Mouse (Mus musculus) forebrain, embryonic 11.5 days (tissue): ENCODE data around the gene Armc6. TPM values are rescaled to one million over a fixed set of nuclear protein-coding genes. Genes with fewer than 3 reads are reported as not detected.

Source experiments
- ATAC-seq: fragments of 200-750 bp; cut with Nextera tagmentation; replicated peaks from 2 replicates; pipeline ENCODE4 v1.8.0; 2017; ENCODE audit warnings: moderate TSS enrichment; ENCODE audit not compliant: low FRiP score
- DNase-seq: peaks from one replicate; pipeline ENCODE4 v3.0.0-alpha.2; 2017; ENCODE audit warnings: low spot score
- H3K27ac ChIP-seq: fragments of 300-500 bp; sonication (generic); 2 replicates; pipeline ENCODE4 v1.5.1; 2014; ENCODE audit warnings: low read depth, low read length
- H3K27me3 ChIP-seq: fragments of 300-500 bp; sonication (generic); 2 replicates; pipeline ENCODE4 v1.6.1; 2014; ENCODE audit warnings: mild to moderate bottlenecking, low read length, mixed read lengths; ENCODE audit not compliant: control insufficient read depth, insufficient read depth
- H3K36me3 ChIP-seq: fragments of 300-500 bp; sonication (generic); 2 replicates; pipeline ENCODE4 v1.6.1; 2014; ENCODE audit warnings: mild to moderate bottlenecking, low read length, moderate library complexity, mixed read lengths; ENCODE audit not compliant: control insufficient read depth, insufficient read depth
- H3K4me1 ChIP-seq: fragments of 300-500 bp; sonication (generic); replicated peaks from 2 replicates; pipeline ENCODE4 v1.6.1; 2014; ENCODE audit warnings: low read length, mixed read lengths; ENCODE audit not compliant: control insufficient read depth, insufficient read depth
- H3K4me2 ChIP-seq: fragments of 300-500 bp; sonication (generic); 2 replicates; pipeline ENCODE4 v1.6.1; 2014; ENCODE audit warnings: low read depth, mild to moderate bottlenecking, low read length, moderate library complexity, mixed read lengths; ENCODE audit not compliant: severe bottlenecking
- H3K4me3 ChIP-seq: fragments of 300-500 bp; sonication (generic); 2 replicates; pipeline ENCODE4 v1.5.1; 2014; ENCODE audit warnings: low read depth, low read length
- H3K9ac ChIP-seq: fragments of 300-500 bp; sonication (generic); 2 replicates; pipeline ENCODE4 v1.6.1; 2014; ENCODE audit warnings: low read length
- H3K9me3 ChIP-seq: fragments of 300-500 bp; sonication (generic); 2 replicates; pipeline ENCODE4 v1.6.1; 2016; ENCODE audit warnings: low read length, mixed read lengths; ENCODE audit not compliant: control insufficient read depth
- WGBS: fragments of 180-500 bp; shearing (Covaris S2); extraction: QIAGEN DNeasy Blood & Tissue Kit; methylation state at CpG from one replicate; pipeline ENCODE4 v1.1.7; 2014; 5-methylcytosine and 5-hydroxymethylcytosine counted together
- polyA plus RNA-seq: library from polyadenylated mRNA; unstranded; fragments of >200 nt; fragmentation: Nextera tagmentation; extraction: Ambion mirVana; gene quantifications from 2 replicates; pipeline ENCODE4 v1.2.1, GENCODE M21; 2014

Armc6 gene
- polyA plus RNA-seq, 1 experiment from 2014 or later, result 31.2 TPM

- Histone ChIP-seq H3K36me3 (peaks cover 14% of the 10 kb centered on the region), H3K27me3 (no peaks in the 10 kb centered on the region), H3K27ac (no peak overlapping the region), H3K9ac (no peak overlapping the region), H3K9me3 (no peaks in the 10 kb centered on the region), H3K4me3 (no peak overlapping the region), H3K4me2 (no peak overlapping the region), H3K4me1 (no peaks in the 10 kb centered on the region)
- DNase-seq, result no peak
- no peak for ATAC-seq
- 95% methylated on average over 6 of the region's 6 CpGs for WGBS
Measured at GRCm38 (mm10) chr8:70246622-70247021, 12.4 kb upstream of the Armc6 start.

- Histone ChIP-seq H3K9ac (no peak overlapping the region), H3K4me2 (no peak overlapping the region), H3K4me1 (peaks cover under 1% of the 10 kb centered on the region; the same call in 1 of the 2 replicates), H3K9me3 (no peaks in the 10 kb centered on the region), H3K36me3 (peaks cover 30% of the 10 kb centered on the region; the same call in 1 of the 2 replicates), H3K27ac (no peak overlapping the region), H3K27me3 (no peaks in the 10 kb centered on the region), H3K4me3 (no peak overlapping the region)
- DNase-seq, result no peak
- WGBS, result 92% methylated on average over 5 of the region's 5 CpGs
- no peak for ATAC-seq
Measured at GRCm38 (mm10) chr8:70240642-70241041, 6.4 kb upstream of the Armc6 start.

- peaks cover 10% of the 10 kb centered on the region for H3K4me1 ChIP-seq
- DNase-seq, result no peak
- no peak overlapping the region for H3K4me2 ChIP-seq
- no peaks in the 10 kb centered on the region for H3K27me3 ChIP-seq
- no peak overlapping the region for H3K4me3 ChIP-seq
- H3K36me3 ChIP-seq, result peaks cover 26% of the 10 kb centered on the region; the same call in 1 of the 2 replicates
- ATAC-seq, result no peak
- H3K9ac ChIP-seq, result no peak overlapping the region
- no peaks in the 10 kb centered on the region for H3K9me3 ChIP-seq
- WGBS, result 92% methylated on average over 2 of the region's 2 CpGs
- no peak overlapping the region for H3K27ac ChIP-seq
Measured at GRCm38 (mm10) chr8:70237842-70238241, 3.6 kb upstream of the Armc6 start.

GRCm38 (mm10) chr8:70234781-70235128 lies 489 bp upstream of the Armc6 start:
- H3K9me3 ChIP-seq, result no peaks in the 10 kb centered on the region
- peak overlapping the region; percentile 70 for H3K4me2 ChIP-seq
- H3K36me3 ChIP-seq, result peaks cover 12% of the 10 kb centered on the region; the same call in 1 of the 2 replicates

GRCm38 (mm10) chr8:70233606-70234005 lies 660 bp downstream of the Armc6 start:
- Histone ChIP-seq H3K4me3 (peak overlapping the region; percentile 67), H3K36me3 (peaks cover 11% of the 10 kb centered on the region; the same call in 1 of the 2 replicates)

More at GRCm38 (mm10) chr8:70234781-70235128, 489 bp upstream of the Armc6 start:
- no peak; the same call in 1 of the 2 replicates for ATAC-seq
- DNase-seq, result no peak
- Histone ChIP-seq H3K4me3 (peak overlapping the region; percentile 67), H3K27ac (peak overlapping the region; percentile 70), H3K4me1 (peaks cover 10% of the 10 kb centered on the region), H3K27me3 (no peaks in the 10 kb centered on the region), H3K9ac (peak overlapping the region; percentile 80)
- 1% methylated on average over 15 of the region's 15 CpGs for WGBS

GRCm38 (mm10) chr8:70230837-70231236 lies 3.4 kb downstream of the Armc6 start:
- Histone ChIP-seq H3K36me3 (no peaks in the 10 kb centered on the region; the same call in 1 of the 2 replicates), H3K27ac (no peak overlapping the region), H3K4me2 (no peak overlapping the region), H3K4me3 (no peak overlapping the region), H3K4me1 (peaks cover 10% of the 10 kb centered on the region), H3K27me3 (no peaks in the 10 kb centered on the region), H3K9me3 (no peaks in the 10 kb centered on the region), H3K9ac (no peak overlapping the region)
- DNase-seq, result no peak
- ATAC-seq, result no peak
- 91% methylated on average over 9 of the region's 9 CpGs for WGBS

More at GRCm38 (mm10) chr8:70233606-70234005, 660 bp downstream of the Armc6 start:
- ATAC-seq (peak; percentile 35), DNase-seq (no peak)
- Histone ChIP-seq H3K4me1 (peaks cover 10% of the 10 kb centered on the region), H3K27me3 (no peaks in the 10 kb centered on the region), H3K27ac (no peak overlapping the region; the same call in 1 of the 2 replicates), H3K4me2 (peak overlapping the region; percentile 98), H3K9me3 (no peaks in the 10 kb centered on the region), H3K9ac (peak overlapping the region; percentile 80)
- WGBS, result 7% methylated on average over 13 of the region's 13 CpGs

GRCm38 (mm10) chr8:70227997-70228396 lies 6.3 kb downstream of the Armc6 start:
- 32% methylated on average over 4 of the region's 4 CpGs for WGBS
- Histone ChIP-seq H3K27me3 (no peaks in the 10 kb centered on the region), H3K9me3 (no peaks in the 10 kb centered on the region), H3K27ac (no peak overlapping the region), H3K4me3 (no peak overlapping the region), H3K9ac (no peak overlapping the region), H3K4me2 (no peak overlapping the region), H3K36me3 (no peaks in the 10 kb centered on the region; the same call in 1 of the 2 replicates), H3K4me1 (no peaks in the 10 kb centered on the region)
- DNase-seq (no peak), ATAC-seq (no peak)

GRCm38 (mm10) chr8:70223341-70223740 lies 10.9 kb downstream of the Armc6 start:
- Histone ChIP-seq H3K4me1 (no peaks in the 10 kb centered on the region), H3K9ac (no peak overlapping the region), H3K27me3 (no peaks in the 10 kb centered on the region), H3K36me3 (no peaks in the 10 kb centered on the region), H3K4me3 (no peak overlapping the region), H3K4me2 (no peak overlapping the region), H3K9me3 (no peaks in the 10 kb centered on the region), H3K27ac (no peak overlapping the region)
- DNase-seq (no peak), ATAC-seq (no peak)
- 54% methylated on average over 6 of the region's 6 CpGs for whole genome bisulfite sequencing

- no peaks in the 10 kb centered on the region for H3K9me3 ChIP-seq
- H3K4me1 ChIP-seq, result no peaks in the 10 kb centered on the region
- no peak overlapping the region for H3K9ac ChIP-seq
- H3K4me3 ChIP-seq, result no peak overlapping the region
- no peak overlapping the region for H3K27ac ChIP-seq
- no peaks in the 10 kb centered on the region for H3K36me3 ChIP-seq
- H3K4me2 ChIP-seq, result no peak overlapping the region
- DNase-seq, result no peak
- ATAC-seq, result no peak
- H3K27me3 ChIP-seq, result no peaks in the 10 kb centered on the region
- 96% methylated on average over 12 of the region's 12 CpGs for WGBS
Measured at GRCm38 (mm10) chr8:70222041-70222440, 12.2 kb downstream of the Armc6 start.
